Mouse (Mus musculus): ENCODE measurements around the gene F5. TPM values are rescaled to one million over a fixed set of nuclear protein-coding genes. Genes with fewer than 3 reads are reported as not detected.

F5 gene
- polyA plus RNA-seq (2014; fragmentation: Illumina TruSeq; extraction: RNeasy Lipid Tissue Mini Kit (QIAGEN cat#74804); ENCODE audit: insufficient read depth, low read depth, low replicate concordance), result 0.51 TPM

GRCm38 (mm10) chr1:164151387-164152088 is at the start of gene F5:
TSS of gene F5 (plus strand) at chr1:164151838.

GRCm38 (mm10) chr1:164114947-164115493 is 36.6 kb upstream of the F5 start, which contains the start of gene Selp:
TSS of gene Selp (plus strand) at chr1:164115264.

GRCm38 (mm10) chr1:164248465-164249331 is 97.1 kb downstream of the F5 start, which contains the start of gene Slc19a2:
TSS of gene Slc19a2 (plus strand) at chr1:164249046.

Other genes with a start within 250 kb of the F5 start
- 8.4 TPM for gene Scyl3, start 222.7 kb upstream of the F5 start, polyA plus RNA-seq (2014; fragmentation: Illumina TruSeq; extraction: RNeasy Lipid Tissue Mini Kit (QIAGEN cat#74804); ENCODE audit: insufficient read depth, low read depth, low replicate concordance)
- gene BC055324, start 157.0 kb upstream of the F5 start, polyA plus RNA-seq (2014; fragmentation: Illumina TruSeq; extraction: RNeasy Lipid Tissue Mini Kit (QIAGEN cat#74804); ENCODE audit: insufficient read depth, low read depth, low replicate concordance), result 0.61 TPM
- gene Mettl18, start 156.9 kb upstream of the F5 start, polyA plus RNA-seq (2014; fragmentation: Illumina TruSeq; extraction: RNeasy Lipid Tissue Mini Kit (QIAGEN cat#74804); ENCODE audit: insufficient read depth, low read depth, low replicate concordance), result 6.2 TPM
- 0.32 TPM for gene Sele, start 103.6 kb upstream of the F5 start, polyA plus RNA-seq (2014; fragmentation: Illumina TruSeq; extraction: RNeasy Lipid Tissue Mini Kit (QIAGEN cat#74804); ENCODE audit: insufficient read depth, low read depth, low replicate concordance)
- gene Sell, start 89.9 kb upstream of the F5 start, polyA plus RNA-seq (2014; fragmentation: Illumina TruSeq; extraction: RNeasy Lipid Tissue Mini Kit (QIAGEN cat#74804); ENCODE audit: insufficient read depth, low read depth, low replicate concordance), result 30.2 TPM
- gene Selp, start 36.6 kb upstream of the F5 start, polyA plus RNA-seq (2014; fragmentation: Illumina TruSeq; extraction: RNeasy Lipid Tissue Mini Kit (QIAGEN cat#74804); ENCODE audit: insufficient read depth, low read depth, low replicate concordance), result 1.7 TPM
- 2.6 TPM for gene Slc19a2, start 97.2 kb downstream of the F5 start, polyA plus RNA-seq (2014; fragmentation: Illumina TruSeq; extraction: RNeasy Lipid Tissue Mini Kit (QIAGEN cat#74804); ENCODE audit: insufficient read depth, low read depth, low replicate concordance)
- 15.5 TPM for gene Ccdc181, start 123.7 kb downstream of the F5 start, polyA plus RNA-seq (2014; fragmentation: Illumina TruSeq; extraction: RNeasy Lipid Tissue Mini Kit (QIAGEN cat#74804); ENCODE audit: insufficient read depth, low read depth, low replicate concordance)
- 8.4 TPM for gene Nme7, start 152.3 kb downstream of the F5 start, polyA plus RNA-seq (2014; fragmentation: Illumina TruSeq; extraction: RNeasy Lipid Tissue Mini Kit (QIAGEN cat#74804); ENCODE audit: insufficient read depth, low read depth, low replicate concordance)
- 10.1 TPM for gene Blzf1, start 155.7 kb downstream of the F5 start, polyA plus RNA-seq (2014; fragmentation: Illumina TruSeq; extraction: RNeasy Lipid Tissue Mini Kit (QIAGEN cat#74804); ENCODE audit: insufficient read depth, low read depth, low replicate concordance)